Mouse (Mus musculus): ENCODE data around the gene Myo3b. TPM values are rescaled to one million over a fixed set of nuclear protein-coding genes. Genes with fewer than 3 reads are reported as not detected.

Gene Myo3b
- total and polyA plus RNA-seq, 3 experiments, result 0.08 TPM; not detected in 2

- no peak overlapping the region for H3K27ac ChIP-seq
- H3K79me2 ChIP-seq (replicated peaks; ENCODE audit: control insufficient read depth, insufficient read depth, low read length), result no peaks in the 10 kb centered on the region
- H3K27me3 ChIP-seq (ENCODE audit: control insufficient read depth, insufficient read depth, low read length), result no peaks in the 10 kb centered on the region
- 72% methylated on average over 2 of the region's 2 CpGs for WGBS
- intact Hi-C loops (cut with DNase I), result no loop called here
- no peak for TF ChIP-seq CTCF (IDR thresholded peaks at IDR 0.05)
- no peak for TF ChIP-seq POLR2A (IDR thresholded peaks at IDR 0.05; ENCODE audit: insufficient read depth, low read depth, low read length)
- TF ChIP-seq EP300 (IDR thresholded peaks at IDR 0.05; ENCODE audit: insufficient read depth, low read depth, low read length), result no peak
- H3K36me3 ChIP-seq (ENCODE audit: control insufficient read depth, insufficient read depth, low read length), result no peaks in the 10 kb centered on the region
- DNase-seq, result no peak
- H3K9ac ChIP-seq (ENCODE audit: low read depth, low read length), result no peak overlapping the region
- no peaks in the 10 kb centered on the region for H3K4me1 ChIP-seq (ENCODE audit: control insufficient read depth, insufficient read depth, low read length)
- no peak overlapping the region for H3K4me3 ChIP-seq
Measured at GRCm38 (mm10) chr2:70404301-70404700, 365.4 kb downstream of the Myo3b start.

GRCm38 (mm10) chr2:70406846-70407245, 367.9 kb downstream of the Myo3b start:
- 81% methylated on average over 5 of the region's 5 CpGs for WGBS

GRCm38 (mm10) chr2:70407729-70408128, 368.8 kb downstream of the Myo3b start:
- H3K4me1 ChIP-seq (ENCODE audit: control insufficient read depth, insufficient read depth, low read length), result no peaks in the 10 kb centered on the region
- TF ChIP-seq CTCF (IDR thresholded peaks at IDR 0.05), result no peak
- no peak for TF ChIP-seq POLR2A (IDR thresholded peaks at IDR 0.05; ENCODE audit: insufficient read depth, low read depth, low read length)
- TF ChIP-seq EP300 (IDR thresholded peaks at IDR 0.05; ENCODE audit: insufficient read depth, low read depth, low read length), result no peak
- WGBS, result 39% methylated on average over 5 of the region's 5 CpGs
- H3K9ac ChIP-seq (ENCODE audit: low read depth, low read length), result no peak overlapping the region
- H3K4me3 ChIP-seq, result no peak overlapping the region
- no peaks in the 10 kb centered on the region for H3K36me3 ChIP-seq (ENCODE audit: control insufficient read depth, insufficient read depth, low read length)
- no peak for DNase-seq
- no peak overlapping the region for H3K27ac ChIP-seq
- H3K27me3 ChIP-seq (ENCODE audit: control insufficient read depth, insufficient read depth, low read length), result no peaks in the 10 kb centered on the region
- H3K79me2 ChIP-seq (replicated peaks; ENCODE audit: control insufficient read depth, insufficient read depth, low read length), result no peaks in the 10 kb centered on the region
- intact Hi-C loops (cut with DNase I), result no loop called here

More at GRCm38 (mm10) chr2:70406846-70407245, 367.9 kb downstream of the Myo3b start:
- H3K36me3 ChIP-seq (ENCODE audit: control insufficient read depth, insufficient read depth, low read length), result no peaks in the 10 kb centered on the region
- no peaks in the 10 kb centered on the region for H3K4me1 ChIP-seq (ENCODE audit: control insufficient read depth, insufficient read depth, low read length)
- H3K79me2 ChIP-seq (replicated peaks; ENCODE audit: control insufficient read depth, insufficient read depth, low read length), result no peaks in the 10 kb centered on the region
- TF ChIP-seq EP300 (IDR thresholded peaks at IDR 0.05; ENCODE audit: insufficient read depth, low read depth, low read length) (no peak), POLR2A (IDR thresholded peaks at IDR 0.05; ENCODE audit: insufficient read depth, low read depth, low read length) (no peak), CTCF (IDR thresholded peaks at IDR 0.05) (no peak)
- no peak overlapping the region for H3K9ac ChIP-seq (ENCODE audit: low read depth, low read length)
- no peaks in the 10 kb centered on the region for H3K27me3 ChIP-seq (ENCODE audit: control insufficient read depth, insufficient read depth, low read length)
- H3K27ac ChIP-seq, result no peak overlapping the region
- no peak overlapping the region for H3K4me3 ChIP-seq
- DNase-seq, result no peak
- intact Hi-C loops (cut with DNase I), result no loop called here

- Histone ChIP-seq H3K4me3 (no peak overlapping the region), H3K79me2 (replicated peaks; ENCODE audit: control insufficient read depth, insufficient read depth, low read length) (no peaks in the 10 kb centered on the region), H3K9ac (ENCODE audit: low read depth, low read length) (no peak overlapping the region), H3K27me3 (ENCODE audit: control insufficient read depth, insufficient read depth, low read length) (no peaks in the 10 kb centered on the region), H3K27ac (no peak overlapping the region), H3K36me3 (ENCODE audit: control insufficient read depth, insufficient read depth, low read length) (no peaks in the 10 kb centered on the region), H3K4me1 (ENCODE audit: control insufficient read depth, insufficient read depth, low read length) (no peaks in the 10 kb centered on the region)
- WGBS, result 62% methylated on average over 4 of the region's 4 CpGs
- DNase-seq, result no peak
- intact Hi-C loops (cut with DNase I), result no loop called here
- TF ChIP-seq EP300 (IDR thresholded peaks at IDR 0.05; ENCODE audit: insufficient read depth, low read depth, low read length) (no peak), POLR2A (IDR thresholded peaks at IDR 0.05; ENCODE audit: insufficient read depth, low read depth, low read length) (no peak), CTCF (IDR thresholded peaks at IDR 0.05) (no peak)
Measured at GRCm38 (mm10) chr2:70410298-70410885, 371.5 kb downstream of the Myo3b start.

GRCm38 (mm10) chr2:70412315-70412714, 373.4 kb downstream of the Myo3b start:
- Histone ChIP-seq H3K4me1 (ENCODE audit: control insufficient read depth, insufficient read depth, low read length) (no peaks in the 10 kb centered on the region), H3K79me2 (replicated peaks; ENCODE audit: control insufficient read depth, insufficient read depth, low read length) (no peaks in the 10 kb centered on the region), H3K9ac (ENCODE audit: low read depth, low read length) (no peak overlapping the region), H3K4me3 (no peak overlapping the region), H3K36me3 (ENCODE audit: control insufficient read depth, insufficient read depth, low read length) (no peaks in the 10 kb centered on the region), H3K27ac (no peak overlapping the region), H3K27me3 (ENCODE audit: control insufficient read depth, insufficient read depth, low read length) (no peaks in the 10 kb centered on the region)
- intact Hi-C loops (cut with DNase I), result no loop called here
- WGBS, result 83% methylated on average over 13 of the region's 13 CpGs
- DNase-seq, result no peak
- TF ChIP-seq POLR2A (IDR thresholded peaks at IDR 0.05; ENCODE audit: insufficient read depth, low read depth, low read length) (no peak), EP300 (IDR thresholded peaks at IDR 0.05; ENCODE audit: insufficient read depth, low read depth, low read length) (no peak), CTCF (IDR thresholded peaks at IDR 0.05) (no peak)

- no peak overlapping the region for H3K4me3 ChIP-seq
- H3K79me2 ChIP-seq (replicated peaks; ENCODE audit: control insufficient read depth, insufficient read depth, low read length), result no peaks in the 10 kb centered on the region
- no peak overlapping the region for H3K27ac ChIP-seq
- intact Hi-C loops (cut with DNase I), result no loop called here
- H3K4me1 ChIP-seq (ENCODE audit: control insufficient read depth, insufficient read depth, low read length), result no peaks in the 10 kb centered on the region
- no peaks in the 10 kb centered on the region for H3K27me3 ChIP-seq (ENCODE audit: control insufficient read depth, insufficient read depth, low read length)
- no peak for DNase-seq
- no peaks in the 10 kb centered on the region for H3K36me3 ChIP-seq (ENCODE audit: control insufficient read depth, insufficient read depth, low read length)
- no peak overlapping the region for H3K9ac ChIP-seq (ENCODE audit: low read depth, low read length)
- 69% methylated on average over 1 of the region's 1 CpGs for WGBS
- TF ChIP-seq EP300 (IDR thresholded peaks at IDR 0.05; ENCODE audit: insufficient read depth, low read depth, low read length) (no peak), POLR2A (IDR thresholded peaks at IDR 0.05; ENCODE audit: insufficient read depth, low read depth, low read length) (no peak), CTCF (IDR thresholded peaks at IDR 0.05) (no peak)
Measured at GRCm38 (mm10) chr2:70414386-70414785, 375.5 kb downstream of the Myo3b start.

Data from heart, adult 2 months (tissue).